Mouse (Mus musculus) megakaryocyte, embryonic 14.5 days (primary cell): Measurements from ENCODE around the gene Mast4.

Experiments
- FLI1 ChIP-seq: IDR thresholded peaks from 2 replicates; pipeline ENCODE4 v1.6.1; 2012; ENCODE audit warnings: low read length, inconsistent platforms, mixed read lengths
- GATA1 ChIP-seq: IDR thresholded peaks from 3 replicates; pipeline ENCODE4 v1.6.1; 2012; ENCODE audit warnings: mixed read lengths, low read length, inconsistent platforms, borderline replicate concordance

DNA sequence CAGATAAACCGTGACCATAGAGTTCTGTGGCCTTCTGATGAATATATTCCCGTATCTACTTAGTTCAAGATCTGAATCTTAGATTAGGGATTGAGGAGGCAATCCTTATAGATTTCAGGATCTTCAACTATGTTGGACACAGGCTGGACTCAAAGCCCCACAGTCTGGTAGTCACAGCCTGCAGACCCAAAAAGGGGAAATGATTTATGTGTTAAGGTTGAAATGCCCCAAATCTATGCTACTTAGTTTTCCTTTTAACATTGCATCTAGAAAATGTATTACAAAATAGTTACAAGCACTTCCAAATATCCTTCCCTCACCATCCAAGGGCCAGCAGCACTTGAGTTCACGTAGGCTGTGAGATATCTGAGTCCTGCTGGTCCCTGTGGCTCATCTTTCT lies 633.6 kb downstream of the Mast4 start:
- TF ChIP-seq GATA1 = no peak
- TF ChIP-seq FLI1 = no peak
